Mouse (Mus musculus) 416B (cell line): ENCODE results near the gene Ncor2.
A peak's percentile ranks its signal among the peaks of the same experiment; 100 is the strongest.
"Not testable (repeated sequence)": the region's sequence is repeated elsewhere in the genome, so short reads cannot be mapped to it uniquely, and the experiment has no call there.

Experiments used
- DNase-seq: peaks from one replicate; pipeline ENCODE4 v3.0.0; 2011; ENCODE audit warnings: low read depth

The Ncor2 gene

GRCm38 (mm10) chr5:125179007-125179734 lies at the start of gene Ncor2:
Gene Ncor2, minus strand, starts transcription at chr5:125179219.
- DNase-seq = peak; percentile 91

GRCm38 (mm10) chr5:125227699-125228098 lies 48.7 kb upstream of the Ncor2 start:
- DNase-seq = no peak

- DNase-seq = no peak
Observed at GRCm38 (mm10) chr5:125226229-125226634, 47.2 kb upstream of the Ncor2 start.

GRCm38 (mm10) chr5:125224925-125225324 lies 45.9 kb upstream of the Ncor2 start:
- DNase-seq = no peak

- no peak for DNase-seq
Observed at GRCm38 (mm10) chr5:125223961-125224360, 44.9 kb upstream of the Ncor2 start.

- peak; percentile 39 for DNase-seq
Observed at GRCm38 (mm10) chr5:125222706-125223105, 43.7 kb upstream of the Ncor2 start.

GRCm38 (mm10) chr5:125221868-125222267 lies 42.8 kb upstream of the Ncor2 start:
- no peak for DNase-seq

- no peak for DNase-seq
Observed at GRCm38 (mm10) chr5:125217426-125218170, 38.6 kb upstream of the Ncor2 start.

GRCm38 (mm10) chr5:125215930-125216459 lies 37.0 kb upstream of the Ncor2 start:
- no peak for DNase-seq

GRCm38 (mm10) chr5:125215346-125215929 lies 36.4 kb upstream of the Ncor2 start:
- no peak for DNase-seq

- DNase-seq = no peak
Observed at GRCm38 (mm10) chr5:125214064-125214463, 35.0 kb upstream of the Ncor2 start.

- peak; percentile 52 for DNase-seq
Observed at GRCm38 (mm10) chr5:125204910-125205309, 25.9 kb upstream of the Ncor2 start.

- DNase-seq = peak; percentile 52
Observed at GRCm38 (mm10) chr5:125204199-125204815, 25.3 kb upstream of the Ncor2 start.

GRCm38 (mm10) chr5:125203759-125204158 lies 24.7 kb upstream of the Ncor2 start:
- DNase-seq = no peak

GRCm38 (mm10) chr5:125203099-125203498 lies 24.1 kb upstream of the Ncor2 start:
- peak; percentile 31 for DNase-seq

GRCm38 (mm10) chr5:125202100-125202499 lies 23.1 kb upstream of the Ncor2 start:
- no peak for DNase-seq

- DNase-seq = no peak
Observed at GRCm38 (mm10) chr5:125199086-125199485, 20.1 kb upstream of the Ncor2 start.

GRCm38 (mm10) chr5:125197325-125197724 lies 18.3 kb upstream of the Ncor2 start:
- not testable (repeated sequence) for DNase-seq

- no peak for DNase-seq
Observed at GRCm38 (mm10) chr5:125196054-125196453, 17.0 kb upstream of the Ncor2 start.

GRCm38 (mm10) chr5:125195142-125195541 lies 16.1 kb upstream of the Ncor2 start:
- peak; percentile 19 for DNase-seq

- DNase-seq = no peak
Observed at GRCm38 (mm10) chr5:125193478-125194439, 14.7 kb upstream of the Ncor2 start.
